Mouse (Mus musculus) retina, postnatal 1 day (tissue): Measurements from ENCODE around the gene Ube2m.

Experiments used
- DNase-seq: peaks from one replicate; pipeline ENCODE4 v3.0.0-alpha.2; 2012

The Ube2m gene

DNA sequence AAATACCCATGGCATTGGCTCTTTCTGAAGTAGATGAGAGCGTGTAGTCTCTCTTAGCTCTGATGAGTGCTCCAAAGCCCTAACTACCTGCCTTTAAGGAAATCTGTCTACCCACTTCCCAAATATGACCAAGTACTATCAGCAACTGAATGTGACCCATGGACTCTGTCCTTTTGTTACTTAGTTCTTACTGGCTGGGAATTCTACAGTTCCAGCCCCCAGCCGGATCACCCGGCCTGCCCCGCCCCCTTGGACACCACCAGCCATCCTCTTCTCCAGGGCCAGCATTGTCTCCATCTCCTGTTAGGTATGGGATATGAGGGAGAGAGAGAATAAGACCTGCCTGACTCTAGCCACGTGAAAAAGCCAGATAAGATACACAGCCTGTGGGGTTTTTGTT is 40.0 kb downstream of the Ube2m start, which contains the start of gene Slc27a5:
Gene Slc27a5 (minus strand): TSS at position 140 of the 400 bp plus-strand sequence.
- no peak for DNase-seq

DNA sequence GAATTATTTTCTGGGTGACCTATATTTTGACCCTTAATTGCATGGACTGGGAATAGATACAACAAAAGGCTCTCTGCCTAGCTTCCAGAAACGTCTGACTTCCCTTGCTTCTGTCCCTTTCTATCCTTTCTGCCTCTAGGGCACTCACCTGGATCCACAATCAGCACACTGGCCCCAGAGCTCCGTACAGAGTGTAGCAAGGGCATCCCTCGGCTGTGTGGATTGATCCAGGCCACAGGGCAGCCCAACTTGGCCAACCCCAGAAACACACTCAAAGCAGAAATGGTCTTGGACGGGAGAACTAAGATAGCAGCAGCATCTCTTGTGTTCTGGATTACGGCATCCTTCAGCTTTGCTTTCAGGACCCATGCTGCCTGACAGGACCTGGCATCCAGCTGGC is 40.8 kb downstream of the Ube2m start:
- DNase-seq: no peak

DNA sequence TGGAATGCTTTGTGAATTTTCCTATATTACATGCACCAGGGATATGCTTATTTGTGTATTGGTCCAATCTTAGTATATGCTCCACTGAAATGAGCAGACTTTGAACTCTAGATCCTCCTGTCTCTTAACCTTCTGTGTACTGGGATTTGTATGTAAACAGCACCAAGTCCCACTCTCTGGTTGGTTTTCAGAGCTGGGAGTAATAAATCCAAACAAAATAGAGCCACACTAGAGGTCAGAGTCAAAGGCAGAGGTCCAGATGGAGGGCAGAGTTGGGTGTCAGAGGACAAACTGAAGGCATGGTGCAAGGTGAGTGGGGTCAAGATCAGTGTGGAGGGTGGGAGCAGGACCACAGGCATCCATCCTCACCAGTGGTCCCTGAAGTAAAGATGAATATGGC is 42.2 kb downstream of the Ube2m start:
- no peak for DNase-seq

GRCm38 (mm10) chr7:12993148-12993547 is 44.9 kb downstream of the Ube2m start:
- no peak for DNase-seq

DNA sequence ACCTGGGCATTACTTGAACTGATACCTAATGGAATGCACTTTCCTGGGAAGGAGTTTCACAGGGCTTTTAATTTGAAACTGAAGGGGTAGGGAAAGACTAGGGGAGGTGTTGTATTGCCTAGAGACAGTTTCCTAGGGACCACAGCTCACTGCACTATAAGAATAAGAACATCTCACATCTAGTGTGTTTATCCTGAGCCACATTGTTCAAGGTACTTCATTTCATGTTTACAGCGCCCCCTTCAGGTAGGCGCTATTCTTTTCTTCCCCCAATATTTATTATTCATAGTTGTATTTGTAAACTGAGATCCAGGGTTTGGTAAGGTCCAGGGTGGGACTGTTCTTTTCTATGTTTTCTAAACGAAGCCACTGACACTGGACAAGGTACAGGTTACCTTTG is 45.9 kb downstream of the Ube2m start:
- peak; percentile 54 for DNase-seq

DNA sequence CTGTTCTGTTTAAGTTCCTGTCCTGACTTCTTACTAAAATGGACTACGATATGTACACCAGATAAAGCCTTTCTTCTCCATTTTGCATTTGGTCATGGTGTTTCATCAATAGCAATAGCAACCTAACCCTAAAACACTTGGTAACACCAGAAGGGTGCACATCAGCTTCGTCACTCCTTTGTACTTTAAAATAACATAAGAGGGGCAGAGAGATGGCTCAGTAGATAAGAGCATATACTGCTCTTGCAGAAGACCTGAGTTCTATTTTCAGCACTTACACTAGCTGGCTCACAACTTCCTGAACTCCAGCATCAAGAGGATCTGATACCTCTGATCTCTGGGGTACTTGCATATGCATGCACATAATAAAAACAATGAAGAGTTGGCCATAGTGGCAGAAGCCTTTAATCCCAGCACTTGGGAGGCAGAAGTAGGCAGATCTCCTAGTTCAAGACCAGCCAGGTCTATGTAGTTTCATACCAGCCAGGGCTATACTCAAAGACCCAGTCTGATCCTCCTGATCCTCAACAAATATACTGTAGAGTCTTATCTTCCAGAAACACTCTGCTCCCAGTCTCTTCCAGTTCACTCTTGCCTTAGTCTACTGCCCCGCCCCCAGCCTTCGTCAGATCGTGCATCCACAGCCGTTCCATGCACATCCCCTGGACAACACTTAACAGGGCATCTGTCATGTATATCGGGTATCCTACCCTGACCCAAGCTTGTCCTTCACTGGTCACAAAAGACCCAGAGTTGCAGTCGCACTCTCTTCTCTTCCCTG is 50.5 kb downstream of the Ube2m start:
- no peak for DNase-seq

GRCm38 (mm10) chr7:12986906-12987305 is 51.2 kb downstream of the Ube2m start:
- DNase-seq: no peak

- DNase-seq: no peak
These were observed 52.4 kb downstream of the Ube2m start for GRCm38 (mm10) chr7:12985724-12986123.
